Mouse (Mus musculus): ENCODE data around the gene Lrrtm4. TPM values are rescaled to one million over a fixed set of nuclear protein-coding genes. Genes with fewer than 3 reads are reported as not detected.

Lrrtm4 gene
- polyA plus RNA-seq, 1 experiment from 2014 or later, result not detected

GRCm38 (mm10) chr6:80265746-80266145, 247.1 kb downstream of the Lrrtm4 start:
- 48% methylated on average over 3 of the region's 3 CpGs for WGBS (ENCODE audit: insufficient replicate concordance)
- H3K27me3 ChIP-seq (ENCODE audit: insufficient read depth, low read length), result no peaks in the 10 kb centered on the region
- H3K36me3 ChIP-seq (replicated peaks; ENCODE audit: insufficient read depth, low read length), result no peaks in the 10 kb centered on the region
- H3K4me2 ChIP-seq (ENCODE audit: low read depth, low read length), result no peak overlapping the region
- H3K9ac ChIP-seq (replicated peaks), result no peak overlapping the region
- TF ChIP-seq CTCF (IDR thresholded peaks at IDR 0.05; ENCODE audit: low read depth), result no peak
- no peak for TF ChIP-seq EP300 (IDR thresholded peaks at IDR 0.05; ENCODE audit: low read depth)
- H3K9me3 ChIP-seq (ENCODE audit: low read length), result no peaks in the 10 kb centered on the region
- no peak for ATAC-seq
- no peaks in the 10 kb centered on the region for H3K4me1 ChIP-seq (ENCODE audit: insufficient read depth)
- no peak for DNase-seq
- H3K4me3 ChIP-seq (ENCODE audit: low read depth, low read length), result no peak overlapping the region
- no peak overlapping the region for H3K27ac ChIP-seq (ENCODE audit: low read depth)

DNA sequence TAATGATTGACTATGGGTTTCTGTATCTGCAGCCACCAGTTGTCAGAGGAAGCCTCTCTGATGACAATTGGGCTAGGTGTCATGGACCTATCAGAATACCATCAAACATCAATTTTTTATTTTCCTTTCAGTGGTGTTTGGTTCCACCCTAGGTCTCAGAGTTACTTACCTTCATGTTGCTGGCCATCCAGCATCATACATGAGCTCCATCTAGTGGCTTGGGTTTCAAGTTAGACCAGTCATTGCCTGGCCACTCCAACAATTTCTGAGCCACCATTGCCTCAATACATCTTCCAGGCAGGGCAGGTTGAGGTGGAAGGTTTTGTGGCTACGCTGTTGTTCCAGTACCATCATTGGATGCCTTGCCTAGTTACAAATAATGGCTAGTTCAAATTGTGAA, 268.3 kb downstream of the Lrrtm4 start:
- Histone ChIP-seq H3K27ac (ENCODE audit: low read depth) (no peak overlapping the region), H3K4me3 (ENCODE audit: low read depth, low read length) (no peak overlapping the region), H3K4me1 (ENCODE audit: insufficient read depth) (no peaks in the 10 kb centered on the region), H3K4me2 (ENCODE audit: low read depth, low read length) (no peak overlapping the region), H3K9me3 (ENCODE audit: low read length) (no peaks in the 10 kb centered on the region), H3K36me3 (replicated peaks; ENCODE audit: insufficient read depth, low read length) (no peaks in the 10 kb centered on the region), H3K9ac (replicated peaks) (no peak overlapping the region), H3K27me3 (ENCODE audit: insufficient read depth, low read length) (no peaks in the 10 kb centered on the region)
- ATAC-seq (no peak), DNase-seq (no peak)
- TF ChIP-seq EP300 (IDR thresholded peaks at IDR 0.05; ENCODE audit: low read depth) (no peak), CTCF (IDR thresholded peaks at IDR 0.05; ENCODE audit: low read depth) (no peak; the same call in 1 of the 2 replicates)
- WGBS (ENCODE audit: insufficient replicate concordance), result 69% methylated on average over 1 of the region's 1 CpGs

- ATAC-seq (no peak), DNase-seq (no peak)
- no peaks in the 10 kb centered on the region for H3K27me3 ChIP-seq (ENCODE audit: insufficient read depth, low read length)
- no peaks in the 10 kb centered on the region for H3K9me3 ChIP-seq (ENCODE audit: low read length)
- no peaks in the 10 kb centered on the region for H3K4me1 ChIP-seq (ENCODE audit: insufficient read depth)
- no peaks in the 10 kb centered on the region for H3K36me3 ChIP-seq (replicated peaks; ENCODE audit: insufficient read depth, low read length)
- H3K4me3 ChIP-seq (ENCODE audit: low read depth, low read length), result no peak overlapping the region
- no peak overlapping the region for H3K27ac ChIP-seq (ENCODE audit: low read depth)
- TF ChIP-seq EP300 (IDR thresholded peaks at IDR 0.05; ENCODE audit: low read depth), result no peak
- TF ChIP-seq CTCF (IDR thresholded peaks at IDR 0.05; ENCODE audit: low read depth), result no peak
- H3K9ac ChIP-seq (replicated peaks), result no peak overlapping the region
- no peak overlapping the region for H3K4me2 ChIP-seq (ENCODE audit: low read depth, low read length)
Observed at GRCm38 (mm10) chr6:80301871-80302270, 283.2 kb downstream of the Lrrtm4 start.

DNA sequence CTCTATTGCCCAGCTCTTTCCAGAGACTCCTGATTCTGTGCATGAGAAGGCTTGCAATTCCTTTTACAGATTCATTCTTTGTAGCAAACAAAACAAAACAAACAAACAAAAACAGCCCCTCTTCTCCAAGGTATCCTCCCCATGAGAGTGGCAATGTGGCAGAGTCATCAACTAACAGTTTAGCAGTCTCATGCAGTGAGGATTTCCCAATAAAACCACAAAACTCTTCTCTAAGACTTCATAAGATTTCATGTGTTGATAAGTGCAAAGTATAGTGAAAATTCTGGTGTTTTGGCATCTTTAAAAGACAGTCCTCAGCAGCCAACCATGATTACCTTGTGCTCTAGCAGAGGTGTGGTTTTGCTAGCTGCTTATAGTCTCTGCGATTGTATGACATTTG, 284.9 kb downstream of the Lrrtm4 start:
- Histone ChIP-seq H3K4me2 (ENCODE audit: low read depth, low read length) (no peak overlapping the region), H3K4me1 (ENCODE audit: insufficient read depth) (no peaks in the 10 kb centered on the region), H3K36me3 (replicated peaks; ENCODE audit: insufficient read depth, low read length) (no peaks in the 10 kb centered on the region), H3K9me3 (ENCODE audit: low read length) (no peaks in the 10 kb centered on the region), H3K9ac (replicated peaks) (no peak overlapping the region), H3K4me3 (ENCODE audit: low read depth, low read length) (no peak overlapping the region), H3K27me3 (ENCODE audit: insufficient read depth, low read length) (no peaks in the 10 kb centered on the region), H3K27ac (ENCODE audit: low read depth) (no peak overlapping the region)
- no peak for TF ChIP-seq CTCF (IDR thresholded peaks at IDR 0.05; ENCODE audit: low read depth)
- no peak for TF ChIP-seq EP300 (IDR thresholded peaks at IDR 0.05; ENCODE audit: low read depth)
- DNase-seq (no peak), ATAC-seq (no peak)
- 73% methylated on average over 1 of the region's 1 CpGs for WGBS (ENCODE audit: insufficient replicate concordance)

GRCm38 (mm10) chr6:80328391-80328790, 309.7 kb downstream of the Lrrtm4 start:
- no peak for ATAC-seq
- H3K9ac ChIP-seq (replicated peaks), result no peak overlapping the region
- no peak overlapping the region for H3K27ac ChIP-seq (ENCODE audit: low read depth)
- H3K36me3 ChIP-seq (replicated peaks; ENCODE audit: insufficient read depth, low read length), result no peaks in the 10 kb centered on the region
- no peaks in the 10 kb centered on the region for H3K27me3 ChIP-seq (ENCODE audit: insufficient read depth, low read length)
- no peaks in the 10 kb centered on the region for H3K9me3 ChIP-seq (ENCODE audit: low read length)
- 63% methylated on average over 3 of the region's 3 CpGs for WGBS (ENCODE audit: insufficient replicate concordance)
- DNase-seq, result no peak
- no peak overlapping the region for H3K4me3 ChIP-seq (ENCODE audit: low read depth, low read length)
- H3K4me2 ChIP-seq (ENCODE audit: low read depth, low read length), result no peak overlapping the region
- no peaks in the 10 kb centered on the region for H3K4me1 ChIP-seq (ENCODE audit: insufficient read depth)
- TF ChIP-seq CTCF (IDR thresholded peaks at IDR 0.05; ENCODE audit: low read depth), result no peak
- TF ChIP-seq EP300 (IDR thresholded peaks at IDR 0.05; ENCODE audit: low read depth), result no peak

DNA sequence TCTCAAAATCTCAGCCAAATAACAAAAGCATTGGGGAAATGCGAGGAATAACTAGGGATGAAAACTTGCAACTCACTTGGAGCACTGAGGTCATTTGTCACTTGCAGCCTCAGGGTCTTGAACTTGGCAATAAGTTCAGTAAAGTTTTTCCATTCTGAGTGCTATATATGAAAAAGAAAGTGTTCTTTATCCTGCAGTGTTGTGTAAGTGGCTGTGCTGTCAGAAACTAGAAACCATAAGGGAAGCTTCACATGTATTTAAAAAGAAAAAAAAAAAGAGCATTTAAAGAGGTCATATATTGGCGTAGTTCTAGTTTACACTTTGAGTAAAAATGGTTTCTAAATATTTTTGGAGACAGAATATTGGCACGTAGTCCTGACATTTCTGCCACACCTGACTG, 313.1 kb downstream of the Lrrtm4 start:
- Histone ChIP-seq H3K9ac (replicated peaks) (no peak overlapping the region), H3K27ac (ENCODE audit: low read depth) (no peak overlapping the region), H3K4me2 (ENCODE audit: low read depth, low read length) (no peak overlapping the region), H3K36me3 (replicated peaks; ENCODE audit: insufficient read depth, low read length) (no peaks in the 10 kb centered on the region), H3K4me1 (ENCODE audit: insufficient read depth) (no peaks in the 10 kb centered on the region), H3K4me3 (ENCODE audit: low read depth, low read length) (no peak overlapping the region), H3K27me3 (ENCODE audit: insufficient read depth, low read length) (no peaks in the 10 kb centered on the region), H3K9me3 (ENCODE audit: low read length) (no peaks in the 10 kb centered on the region)
- TF ChIP-seq CTCF (IDR thresholded peaks at IDR 0.05; ENCODE audit: low read depth), result no peak
- TF ChIP-seq EP300 (IDR thresholded peaks at IDR 0.05; ENCODE audit: low read depth), result no peak
- DNase-seq (no peak), ATAC-seq (no peak)
- 67% methylated on average over 3 of the region's 3 CpGs for WGBS (ENCODE audit: insufficient replicate concordance)

DNA sequence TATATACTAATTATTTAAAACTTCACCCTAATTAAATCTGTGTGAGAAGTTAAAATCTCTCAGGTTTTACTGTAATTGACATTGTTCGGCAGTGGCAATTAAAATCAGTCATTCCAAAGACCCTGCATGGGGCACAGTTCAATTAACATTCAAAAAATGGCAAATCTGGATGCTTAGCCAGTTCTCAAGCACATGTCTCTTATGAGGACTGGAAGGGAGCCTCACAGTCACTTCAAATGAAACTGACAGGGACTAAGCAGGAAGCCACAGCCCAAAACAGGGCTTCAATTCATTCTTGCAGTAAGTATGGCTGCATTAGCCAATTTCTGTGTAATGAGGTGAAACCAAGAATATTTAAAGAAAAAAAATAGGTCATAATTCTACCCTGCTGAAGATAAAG, 333.6 kb downstream of the Lrrtm4 start:
- ATAC-seq, result no peak
- no peak overlapping the region for H3K9ac ChIP-seq (replicated peaks)
- no peak for DNase-seq
- H3K4me3 ChIP-seq (ENCODE audit: low read depth, low read length), result no peak overlapping the region
- no peaks in the 10 kb centered on the region for H3K9me3 ChIP-seq (ENCODE audit: low read length)
- H3K36me3 ChIP-seq (replicated peaks; ENCODE audit: insufficient read depth, low read length), result no peaks in the 10 kb centered on the region
- no peak overlapping the region for H3K4me2 ChIP-seq (ENCODE audit: low read depth, low read length)
- WGBS (ENCODE audit: insufficient replicate concordance), result 84% methylated on average over 1 of the region's 1 CpGs
- H3K4me1 ChIP-seq (ENCODE audit: insufficient read depth), result no peaks in the 10 kb centered on the region
- no peak overlapping the region for H3K27ac ChIP-seq (ENCODE audit: low read depth)
- TF ChIP-seq EP300 (IDR thresholded peaks at IDR 0.05; ENCODE audit: low read depth) (no peak), CTCF (IDR thresholded peaks at IDR 0.05; ENCODE audit: low read depth) (no peak)
- no peaks in the 10 kb centered on the region for H3K27me3 ChIP-seq (ENCODE audit: insufficient read depth, low read length)
